Mouse (Mus musculus): ENCODE measurements around the gene Stum.

Stum gene

GRCm38 (mm10) chr1:180428101-180428712 is 55.1 kb downstream of the Stum start:
- peak; percentile 81 for DNase-seq

GRCm38 (mm10) chr1:180427685-180428084 is 55.6 kb downstream of the Stum start:
- no peak for DNase-seq

DNA sequence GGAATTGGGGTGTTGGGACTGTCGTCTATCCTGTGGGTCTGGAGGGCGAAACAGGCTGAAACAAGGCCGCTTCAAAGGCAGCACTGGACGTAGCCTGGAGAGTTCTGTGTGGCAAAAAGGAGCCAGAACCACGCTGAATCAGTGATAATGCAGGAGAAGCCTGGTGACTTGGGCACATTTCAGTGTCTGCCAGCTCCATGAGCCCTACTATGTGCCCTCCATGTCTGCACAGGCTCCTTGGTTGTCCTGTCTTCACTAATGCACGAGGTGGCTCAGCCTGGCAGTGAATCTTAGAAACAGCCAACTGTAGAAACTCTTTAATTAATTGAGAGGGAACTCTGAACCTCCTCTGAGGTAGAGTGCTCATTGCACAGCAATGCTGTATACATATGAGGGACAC is 56.9 kb downstream of the Stum start:
- DNase-seq: no peak

- no peak for DNase-seq
Observed at GRCm38 (mm10) chr1:180423931-180424330, 59.4 kb downstream of the Stum start.

DNA sequence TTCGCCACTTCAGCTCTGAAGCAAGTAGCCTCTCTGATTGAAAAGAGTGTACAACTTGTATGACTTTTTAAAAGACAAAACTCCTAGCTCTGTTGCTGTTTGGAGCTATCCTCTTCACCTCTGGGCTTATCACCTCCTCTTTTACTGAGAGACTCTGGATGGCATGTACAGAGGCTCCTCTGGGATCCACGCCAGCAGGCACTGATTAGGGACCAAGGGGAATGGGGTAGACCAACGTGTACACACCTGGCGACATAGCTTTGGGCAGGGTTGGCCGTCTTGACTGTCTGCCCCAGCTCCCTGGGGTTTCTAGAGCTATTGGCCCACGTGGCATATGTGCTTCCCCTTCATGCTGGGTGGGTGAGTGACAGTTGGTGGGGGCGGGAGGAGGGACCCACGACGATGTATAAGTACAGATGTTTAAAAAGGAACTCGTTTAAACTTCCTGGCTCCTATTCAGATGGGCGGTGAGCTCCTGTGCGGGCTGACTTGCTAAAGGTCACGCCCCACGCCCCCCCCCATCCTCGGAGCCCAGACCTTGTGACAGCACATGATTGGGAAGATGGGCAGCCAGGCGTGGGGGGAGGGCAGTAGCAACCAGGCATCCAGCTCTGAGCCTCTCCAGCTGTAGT is 60.2 kb downstream of the Stum start:
- DNase-seq: no peak

- peak; percentile 83 to 90 for DNase-seq
Observed at GRCm38 (mm10) chr1:180422076-180422828, 61.1 kb downstream of the Stum start.

- peak in 1 of 2 experiments; percentile 47 for DNase-seq
Observed at GRCm38 (mm10) chr1:180421165-180421909, 62.0 kb downstream of the Stum start.

GRCm38 (mm10) chr1:180420496-180421164 is 62.7 kb downstream of the Stum start:
- DNase-seq: peak; percentile 73 to 77

DNA sequence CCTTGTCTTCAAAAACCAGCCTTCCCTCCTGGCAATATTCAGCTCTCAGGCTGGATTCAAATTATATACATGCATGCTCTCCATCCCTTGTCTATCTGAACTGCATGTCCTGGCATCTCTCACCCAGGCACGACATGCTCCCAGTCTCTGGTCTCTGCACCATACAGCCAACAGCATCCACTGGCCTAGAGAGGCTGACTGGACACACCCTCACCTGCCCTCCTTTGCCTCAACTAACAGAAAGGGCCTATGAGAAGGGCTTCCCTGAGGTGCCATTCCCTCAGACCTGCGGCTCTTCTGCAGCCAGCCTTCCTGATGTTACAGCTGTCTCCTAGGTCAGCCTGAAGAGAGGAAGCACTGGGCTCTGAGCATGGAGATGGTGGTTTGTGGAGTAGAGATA is 64.2 kb downstream of the Stum start:
- no peak for DNase-seq

DNA sequence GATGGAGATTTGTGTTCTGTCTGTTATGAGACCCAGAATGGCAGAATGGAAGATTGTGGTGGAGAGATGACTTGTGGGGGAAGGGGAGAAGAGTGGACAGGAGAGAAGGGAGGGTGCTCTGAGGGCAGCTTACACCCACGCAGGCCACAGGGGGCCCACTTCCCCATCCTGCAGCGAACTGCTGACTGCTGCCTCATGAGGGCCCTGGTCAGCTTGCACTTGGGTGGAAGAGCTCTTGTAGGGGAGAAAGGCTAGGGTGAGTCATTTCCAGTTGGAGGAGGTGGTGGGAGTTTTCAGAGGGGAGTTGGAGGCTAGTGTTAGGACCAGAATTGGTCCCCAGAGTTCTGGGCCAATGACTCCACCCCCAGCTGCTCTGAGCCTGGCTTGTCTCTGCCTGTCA is 66.2 kb downstream of the Stum start:
- no peak for DNase-seq

DNA sequence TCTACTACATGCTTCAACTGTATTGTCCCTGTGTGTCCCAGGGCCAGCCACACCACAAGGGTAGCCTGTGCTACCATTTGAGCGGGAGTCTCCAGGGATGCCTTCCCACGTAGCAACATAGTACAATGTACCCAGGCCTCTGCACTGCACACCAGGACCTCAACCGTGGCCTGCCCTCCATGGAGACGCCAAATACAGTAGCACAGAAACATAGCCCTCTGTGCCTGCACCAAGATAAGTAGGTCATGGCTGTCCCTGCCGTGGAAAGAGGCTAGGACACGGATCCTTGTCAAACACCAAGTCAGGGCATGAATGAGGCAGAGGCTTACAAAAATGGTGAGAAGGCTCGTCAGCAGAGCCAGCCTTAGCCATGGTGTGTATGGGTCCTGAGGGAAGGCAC is 67.5 kb downstream of the Stum start:
- no peak for DNase-seq

GRCm38 (mm10) chr1:180415064-180415463 is 68.2 kb downstream of the Stum start:
- no peak for DNase-seq

GRCm38 (mm10) chr1:180410306-180410705 is 73.0 kb downstream of the Stum start:
- DNase-seq: no peak

- DNase-seq: no peak
Observed at GRCm38 (mm10) chr1:180409771-180410170, 73.5 kb downstream of the Stum start.

DNA sequence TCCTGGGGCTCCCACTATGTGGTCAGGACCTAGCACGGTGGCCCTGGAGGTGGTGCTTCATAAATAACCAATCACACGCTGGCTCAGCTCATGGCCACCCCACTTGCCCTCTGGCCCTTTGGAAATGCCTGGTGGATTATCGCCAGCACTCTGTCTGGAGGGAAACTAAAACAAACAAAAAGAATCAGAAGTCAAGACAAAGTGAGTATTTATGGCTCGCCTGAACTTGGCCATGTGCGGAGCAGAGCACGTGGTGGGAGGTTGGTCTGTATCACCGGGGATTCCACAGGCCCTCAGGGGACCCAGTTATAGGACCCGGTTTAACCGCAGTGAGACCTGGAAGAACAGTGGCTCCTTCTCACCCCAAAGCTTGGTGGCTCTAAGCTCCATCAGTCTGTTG is 74.5 kb downstream of the Stum start:
- DNase-seq: no peak

DNA sequence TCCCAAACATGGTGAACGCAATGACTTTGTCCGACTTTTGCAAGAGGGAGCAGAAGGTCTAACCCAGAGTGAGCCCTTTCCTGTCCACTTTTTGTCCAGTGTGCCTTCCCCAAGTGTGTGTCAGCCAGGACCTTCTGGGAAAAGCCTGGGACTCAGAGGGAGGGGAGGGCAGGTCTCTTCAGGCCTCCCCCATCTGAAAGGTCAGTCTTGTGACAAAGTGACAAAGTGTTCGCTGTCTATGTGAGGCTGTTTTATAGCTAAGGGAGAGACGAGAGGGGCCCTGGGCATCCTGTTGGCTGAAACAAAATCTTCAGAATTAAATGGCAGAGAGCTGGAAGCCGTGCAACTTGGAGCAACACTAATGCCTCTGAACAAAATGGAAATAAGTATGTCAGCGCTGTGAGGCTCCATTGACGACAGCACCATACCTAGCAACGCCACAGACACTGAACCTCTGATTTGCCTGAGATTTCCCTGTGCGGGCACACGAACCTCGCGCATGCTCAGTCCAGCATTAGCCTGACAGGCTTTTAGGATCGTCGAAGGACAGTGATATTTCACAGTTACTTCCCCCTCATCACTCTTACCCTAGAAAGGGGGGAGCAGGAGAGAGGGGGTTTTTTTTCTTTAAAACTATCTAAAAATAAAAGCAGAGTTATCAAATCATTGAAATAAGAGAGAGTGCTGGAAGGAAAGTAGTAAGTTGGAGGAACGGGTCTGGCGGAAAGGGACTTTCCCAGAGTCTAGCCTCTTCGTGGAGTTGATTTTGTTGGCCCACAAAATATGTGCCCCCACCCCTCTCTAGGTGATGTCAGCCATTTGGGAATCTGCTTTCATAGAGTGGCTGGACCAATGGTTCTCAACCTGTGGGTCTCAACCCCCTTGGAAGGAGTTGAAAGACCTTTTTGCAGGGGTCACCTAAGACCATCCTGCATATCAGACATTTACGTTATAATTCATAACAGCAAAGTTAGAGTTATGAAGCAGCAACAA is 75.3 kb downstream of the Stum start:
- DNase-seq: no peak

- peak; percentile 86 to 92 for DNase-seq
Observed at GRCm38 (mm10) chr1:180407171-180407671, 76.1 kb downstream of the Stum start.

DNA sequence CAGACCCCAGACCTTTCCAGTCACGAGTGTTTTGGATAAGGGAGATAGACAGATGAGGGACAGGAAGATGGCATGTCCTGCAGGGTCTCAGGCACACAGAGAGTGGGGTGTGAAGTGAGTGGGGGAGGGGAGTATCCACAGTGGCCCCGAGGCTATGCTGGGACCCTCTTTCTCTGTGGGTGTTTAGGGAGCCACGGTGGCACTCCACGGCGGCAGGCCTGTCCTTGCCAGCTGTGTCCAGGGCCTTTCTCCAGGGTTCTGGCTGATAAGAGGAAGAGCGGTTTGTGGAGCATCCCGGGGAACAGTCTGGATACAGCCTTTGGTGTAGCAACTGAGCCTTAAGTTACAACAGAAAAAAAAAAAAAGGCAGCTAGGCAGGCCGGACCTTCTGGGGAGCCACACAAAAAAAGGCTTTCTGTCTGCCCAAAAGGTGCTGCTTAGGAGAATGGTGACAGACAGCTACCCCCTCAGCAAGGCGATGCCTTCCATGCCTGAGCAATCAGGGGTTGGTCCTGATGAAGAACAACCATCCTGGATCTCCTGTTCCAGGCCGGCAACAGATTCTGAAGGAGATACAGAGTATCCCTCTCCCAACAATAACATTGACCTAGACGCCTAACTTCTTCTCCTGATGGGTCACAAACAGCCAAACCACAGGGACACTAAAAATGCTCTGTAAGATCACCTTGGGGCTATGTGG is 76.8 kb downstream of the Stum start:
- no peak for DNase-seq

DNA sequence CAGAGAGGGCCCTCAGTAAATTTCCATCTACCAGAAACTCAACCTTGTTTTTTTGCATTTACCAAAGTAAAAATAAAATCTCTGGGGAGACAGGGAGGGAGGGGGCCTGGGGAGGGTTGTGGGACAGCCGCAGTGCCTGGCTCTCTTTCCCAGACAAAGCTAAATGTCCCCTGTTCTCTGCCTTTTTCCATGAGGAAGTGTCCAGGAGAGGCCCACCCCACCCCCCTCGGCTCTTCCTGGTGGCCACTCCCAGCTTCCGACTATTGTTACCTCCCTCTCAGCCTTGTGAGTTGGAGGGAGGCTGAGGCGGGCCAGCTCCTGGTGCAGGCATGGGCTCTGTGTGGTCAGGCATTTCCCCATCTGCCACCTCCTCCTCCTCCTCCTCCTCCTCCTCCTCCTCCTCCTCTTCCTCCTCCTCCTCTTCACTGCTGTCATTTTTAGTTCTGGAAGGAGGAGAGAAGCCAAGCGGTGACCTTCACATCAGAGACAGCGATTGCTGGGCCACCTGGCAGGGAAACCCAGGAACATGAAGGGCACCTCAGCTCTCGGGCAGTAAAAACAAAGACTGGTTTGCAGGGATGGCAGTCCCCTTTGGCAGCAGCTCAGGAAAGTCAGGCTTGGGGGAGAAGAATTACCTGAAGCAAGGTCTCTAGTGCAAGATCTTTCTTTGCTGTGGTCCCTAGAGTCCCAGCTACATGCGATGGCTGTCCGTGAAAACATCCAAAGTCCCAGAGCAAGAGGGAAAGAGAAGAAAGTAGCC is 77.5 kb downstream of the Stum start:
- no peak for DNase-seq

DNA sequence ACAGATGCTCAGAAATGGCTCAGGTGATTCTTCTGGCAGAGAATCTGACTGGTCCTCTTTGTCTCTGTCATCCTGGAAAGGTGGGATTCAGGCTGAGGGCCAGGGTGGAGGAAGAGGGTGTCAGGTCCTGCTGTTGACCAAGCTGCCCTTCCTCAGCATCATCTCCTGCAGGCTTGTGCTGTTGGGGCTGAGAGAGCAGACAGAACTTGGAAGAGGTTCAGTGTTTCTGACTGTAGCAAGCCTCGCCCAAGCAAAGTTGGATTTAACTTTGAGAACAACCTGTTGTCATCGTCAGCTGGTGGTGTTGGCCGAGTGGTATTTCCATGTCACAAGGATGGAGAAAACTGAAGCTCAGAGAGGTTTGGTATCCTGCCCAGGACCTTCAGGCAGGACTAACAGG is 78.6 kb downstream of the Stum start:
- DNase-seq: no peak

All from cerebellum, postnatal 14 days (tissue).